Mouse (Mus musculus) urinary bladder, postnatal 36 days (tissue): ENCODE data around the gene Trim25.
"Not testable (repeated sequence)": the region's sequence is repeated elsewhere in the genome, so short reads cannot be mapped to it uniquely, and the experiment has no call there.

Experiments
- DNase-seq, 2 experiments: peaks; one replicate each; pipeline ENCODE4 v3.0.0; 2022; ENCODE audit warnings: low spot score in 2 of 2, mixed read lengths in 1 of 2

Gene Trim25

DNA sequence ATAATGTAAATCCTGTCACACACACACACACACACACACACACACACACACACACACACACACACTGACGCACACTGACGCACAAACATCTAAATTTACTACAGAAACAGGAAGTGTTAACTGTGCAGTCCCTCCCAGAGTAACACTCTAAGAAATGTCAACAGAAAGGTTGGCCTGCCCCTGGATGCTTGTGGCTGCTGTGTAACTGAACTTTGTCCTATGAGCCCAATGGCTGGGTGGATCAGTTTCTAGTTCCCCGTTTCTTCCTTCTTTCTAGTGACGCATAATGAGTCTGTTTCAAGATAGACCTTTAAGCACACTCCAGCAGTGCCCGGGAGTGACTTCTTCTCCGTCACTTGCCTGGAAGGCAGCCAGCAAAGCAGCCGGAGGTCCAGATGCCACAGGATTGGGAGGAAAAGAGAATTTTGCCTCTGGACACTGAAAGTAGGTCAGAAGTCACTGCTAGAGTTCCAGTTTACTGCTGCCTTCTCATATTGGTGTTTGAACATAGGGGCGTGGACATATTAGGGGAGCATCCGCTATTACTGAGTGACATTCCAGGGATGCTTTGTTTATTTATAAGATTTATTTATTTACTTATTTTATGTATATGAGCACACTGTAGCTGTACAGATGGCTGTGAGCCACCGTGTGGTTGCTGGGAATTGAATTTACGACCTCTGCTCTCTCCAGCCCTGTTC is 25.2 kb downstream of the Trim25 start:
- peak; percentile 80 to 89 for DNase-seq

- DNase-seq, result no peak
These were observed 26.4 kb downstream of the Trim25 start for GRCm38 (mm10) chr11:89025603-89026002.

DNA sequence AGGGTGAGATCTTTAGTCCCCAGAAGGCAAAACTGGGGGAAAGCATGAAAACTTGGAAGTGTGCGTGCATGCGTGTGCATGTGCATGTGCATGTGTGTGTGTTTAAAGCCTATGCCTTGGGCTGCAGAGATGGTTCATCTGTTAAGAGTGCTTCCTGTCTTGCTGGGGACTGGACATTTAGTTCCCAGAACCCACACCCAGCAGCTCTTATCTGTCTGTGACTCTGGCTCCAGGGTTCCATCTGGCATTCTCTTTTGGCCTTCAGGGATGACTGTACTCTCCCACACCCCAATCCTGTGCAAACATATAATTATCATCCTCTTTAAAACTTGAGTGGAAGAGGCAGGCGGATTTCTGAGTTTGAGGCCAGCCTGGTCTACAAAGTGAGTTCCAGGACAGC is 26.9 kb downstream of the Trim25 start:
- DNase-seq, result no peak

GRCm38 (mm10) chr11:89027955-89028361 is 28.8 kb downstream of the Trim25 start:
- peak in 1 of 2 experiments; percentile 55 for DNase-seq

DNA sequence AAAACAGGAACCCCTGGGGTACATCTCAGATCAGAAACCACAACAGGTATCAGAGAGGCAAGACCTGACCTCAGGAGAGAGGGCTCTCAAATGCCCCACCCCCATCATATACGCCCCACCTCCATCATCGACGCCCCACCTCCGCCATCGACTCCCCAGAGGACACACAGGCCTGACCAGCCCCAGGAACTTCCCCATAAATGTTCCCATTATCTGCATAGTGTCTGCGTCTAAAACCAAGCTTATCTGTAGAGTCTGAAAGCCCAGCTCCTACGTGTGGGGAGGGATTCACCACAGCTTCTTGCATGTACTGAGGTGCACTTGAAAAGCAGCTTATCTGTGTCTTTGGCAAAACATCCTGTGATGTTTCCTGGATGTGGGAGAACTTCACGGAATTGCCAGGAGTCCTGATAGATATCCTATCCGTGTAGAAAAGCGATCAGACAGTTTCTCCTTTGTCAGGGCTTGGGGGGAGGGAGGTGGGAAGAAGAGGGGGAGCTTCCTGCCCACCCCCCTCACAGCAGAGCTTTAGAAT is 29.8 kb downstream of the Trim25 start:
- peak in 1 of 2 experiments; percentile 35 for DNase-seq

- no peak for DNase-seq
These were observed 31.4 kb downstream of the Trim25 start for GRCm38 (mm10) chr11:89030552-89030951.

DNA sequence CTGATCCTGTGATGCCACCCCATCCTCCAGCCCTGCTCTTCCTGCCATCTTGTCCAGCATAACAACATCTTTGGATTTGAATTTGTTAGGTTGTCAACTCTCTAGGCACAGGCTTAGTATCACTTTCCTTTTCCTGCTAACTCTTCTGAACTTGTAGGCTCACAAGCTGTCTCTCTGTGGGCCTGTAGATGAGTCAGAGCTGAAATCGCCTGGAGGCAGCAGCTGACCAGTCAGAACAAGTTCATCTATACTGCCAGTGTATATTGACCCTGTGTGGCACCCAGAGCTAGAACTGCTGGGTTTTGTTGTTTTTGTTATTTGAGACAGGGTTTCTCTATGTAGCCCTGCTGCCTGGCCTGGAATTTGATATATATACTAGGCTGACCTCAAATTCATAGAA is 32.0 kb downstream of the Trim25 start:
- DNase-seq, result peak; percentile 51 to 58

DNA sequence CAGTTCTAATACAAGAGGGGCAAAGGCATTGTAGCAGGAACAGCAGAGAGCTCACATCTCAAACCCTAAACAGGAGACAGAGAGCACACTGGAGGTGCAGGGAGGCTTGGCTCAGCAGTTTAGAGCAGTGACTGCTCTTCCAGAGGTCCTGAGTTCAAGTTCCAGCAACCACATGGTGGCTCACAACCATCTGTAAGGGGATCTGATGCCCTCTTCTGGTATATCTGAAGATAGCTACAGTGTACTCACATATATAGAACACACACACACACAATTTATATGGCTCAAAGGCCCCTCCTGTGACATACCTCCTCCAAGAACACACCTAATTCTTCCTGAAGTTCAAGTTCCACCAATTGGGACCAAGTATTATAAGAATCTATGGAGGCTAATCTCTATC is 35.4 kb downstream of the Trim25 start:
- DNase-seq, result no peak

- no peak for DNase-seq
These were observed 36.4 kb downstream of the Trim25 start for GRCm38 (mm10) chr11:89035552-89035951.

DNA sequence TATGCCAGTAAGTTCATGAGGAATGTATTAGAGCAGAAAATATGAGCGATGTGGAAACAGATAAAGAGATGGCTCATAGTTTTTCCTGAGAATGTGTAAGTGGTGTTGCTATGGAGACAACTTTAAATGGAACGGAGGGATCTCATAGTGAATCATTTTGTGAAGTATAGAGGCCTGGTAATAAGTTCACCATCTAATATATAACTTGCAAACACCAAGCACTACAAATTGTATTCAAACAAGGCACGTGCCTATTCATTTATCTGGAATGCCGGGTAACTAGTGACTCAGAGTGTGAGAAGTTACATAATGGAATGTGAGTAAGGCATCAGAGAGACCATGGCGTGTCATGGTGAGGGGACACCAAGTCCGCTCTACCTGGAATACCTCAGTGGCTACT is 39.3 kb downstream of the Trim25 start:
- no peak for DNase-seq

DNA sequence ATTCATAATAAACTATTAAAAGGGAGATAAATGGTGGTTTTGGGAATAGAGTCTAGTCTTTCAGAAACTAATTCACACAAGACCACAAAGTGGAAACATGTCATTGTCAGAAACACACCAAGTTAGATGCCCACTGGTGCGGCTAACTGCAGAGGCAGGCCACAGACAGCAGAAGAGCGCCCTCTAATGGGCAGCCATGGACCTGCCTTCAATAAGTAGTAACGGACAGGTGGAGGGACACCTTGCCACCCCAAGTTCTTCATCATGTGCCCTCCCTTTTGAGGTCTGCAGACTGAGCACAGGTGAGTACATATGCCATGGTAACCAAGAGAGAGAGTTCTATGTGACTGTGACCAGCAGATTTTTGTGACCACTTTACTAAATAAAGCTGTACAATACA is 40.1 kb downstream of the Trim25 start:
- DNase-seq, result peak in 1 of 2 experiments; percentile 60

GRCm38 (mm10) chr11:89041073-89041472 is 41.9 kb downstream of the Trim25 start:
- not testable (repeated sequence) for DNase-seq

GRCm38 (mm10) chr11:89043046-89043445 is 43.9 kb downstream of the Trim25 start:
- DNase-seq, result no peak

- DNase-seq, result not testable (repeated sequence)
These were observed 46.3 kb downstream of the Trim25 start for GRCm38 (mm10) chr11:89045501-89045900.

DNA sequence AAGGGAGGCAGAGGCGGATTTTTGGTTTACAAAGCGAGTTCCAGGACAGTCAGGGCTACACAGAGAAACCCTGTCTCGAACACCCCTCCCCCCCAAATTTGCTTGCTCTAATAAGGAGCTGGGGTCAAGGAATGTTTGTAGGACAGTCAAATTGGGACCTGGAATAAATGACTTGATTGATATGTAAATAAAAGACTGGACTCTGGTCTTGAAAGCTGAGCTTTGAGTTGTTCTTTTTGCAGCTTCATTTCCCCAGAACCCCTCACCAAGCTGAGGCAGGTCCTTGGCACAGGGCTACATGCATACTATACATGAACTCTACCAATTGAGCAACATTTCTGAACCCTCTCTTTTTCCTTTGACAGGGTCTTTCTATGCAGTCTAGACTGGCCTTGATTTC is 46.8 kb downstream of the Trim25 start:
- no peak for DNase-seq

DNA sequence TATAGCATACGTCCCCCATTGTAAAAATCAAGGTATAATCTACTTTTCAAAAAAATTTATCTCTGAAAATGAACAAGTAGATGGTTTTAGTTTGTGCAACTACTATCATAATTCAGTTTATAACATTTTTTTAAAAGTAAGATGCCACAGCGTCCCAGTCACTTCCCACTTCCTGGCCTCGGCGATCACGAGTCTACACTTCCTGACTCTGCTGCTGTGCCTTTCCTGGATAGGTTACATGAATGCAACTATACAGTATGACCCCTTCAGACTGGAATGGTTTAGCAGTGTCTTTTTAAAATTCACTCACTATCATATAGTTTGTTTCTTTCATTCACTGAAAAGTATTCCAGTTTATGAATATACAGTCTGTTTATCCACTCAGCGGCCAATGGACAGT is 52.6 kb downstream of the Trim25 start:
- no peak for DNase-seq

- no peak for DNase-seq
These were observed 56.9 kb downstream of the Trim25 start for GRCm38 (mm10) chr11:89055931-89056690.

DNA sequence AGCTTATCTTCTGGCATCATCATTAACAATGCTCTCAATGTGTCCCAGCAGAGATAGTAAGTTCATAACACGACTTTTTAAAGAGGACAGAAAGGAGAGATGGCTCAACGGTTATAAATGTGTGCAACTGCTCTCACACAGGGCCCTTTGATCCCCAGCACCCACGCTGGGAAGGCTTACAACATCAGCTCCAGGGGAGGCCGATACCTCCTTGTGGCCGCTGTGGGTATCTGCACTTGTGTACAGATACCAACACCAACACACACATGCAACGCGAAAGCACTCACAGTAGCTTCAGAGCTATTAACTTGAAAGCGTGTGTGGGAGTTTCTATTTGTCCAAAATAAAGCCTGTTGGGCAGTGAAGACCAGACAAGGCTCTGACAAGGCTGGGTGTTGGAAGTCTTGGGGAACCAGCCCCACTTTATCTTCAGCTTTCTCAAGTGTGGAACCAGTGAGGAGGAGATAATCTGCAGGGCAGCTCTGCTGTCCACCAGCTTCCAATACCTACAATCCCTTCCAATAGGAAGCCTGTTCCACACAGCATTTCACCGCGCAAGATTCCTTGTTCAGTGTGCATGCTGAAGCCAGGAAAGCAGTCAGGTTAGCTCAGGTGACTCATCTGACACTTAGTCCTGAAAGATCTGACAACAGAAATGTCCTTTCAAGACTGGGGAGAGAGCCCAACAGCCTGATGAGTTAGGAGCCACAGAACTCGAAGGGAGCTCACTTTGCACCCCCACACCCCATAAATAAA is 59.5 kb downstream of the Trim25 start:
- no peak for DNase-seq

- DNase-seq, result no peak
These were observed 60.8 kb downstream of the Trim25 start for GRCm38 (mm10) chr11:89059919-89060422.

DNA sequence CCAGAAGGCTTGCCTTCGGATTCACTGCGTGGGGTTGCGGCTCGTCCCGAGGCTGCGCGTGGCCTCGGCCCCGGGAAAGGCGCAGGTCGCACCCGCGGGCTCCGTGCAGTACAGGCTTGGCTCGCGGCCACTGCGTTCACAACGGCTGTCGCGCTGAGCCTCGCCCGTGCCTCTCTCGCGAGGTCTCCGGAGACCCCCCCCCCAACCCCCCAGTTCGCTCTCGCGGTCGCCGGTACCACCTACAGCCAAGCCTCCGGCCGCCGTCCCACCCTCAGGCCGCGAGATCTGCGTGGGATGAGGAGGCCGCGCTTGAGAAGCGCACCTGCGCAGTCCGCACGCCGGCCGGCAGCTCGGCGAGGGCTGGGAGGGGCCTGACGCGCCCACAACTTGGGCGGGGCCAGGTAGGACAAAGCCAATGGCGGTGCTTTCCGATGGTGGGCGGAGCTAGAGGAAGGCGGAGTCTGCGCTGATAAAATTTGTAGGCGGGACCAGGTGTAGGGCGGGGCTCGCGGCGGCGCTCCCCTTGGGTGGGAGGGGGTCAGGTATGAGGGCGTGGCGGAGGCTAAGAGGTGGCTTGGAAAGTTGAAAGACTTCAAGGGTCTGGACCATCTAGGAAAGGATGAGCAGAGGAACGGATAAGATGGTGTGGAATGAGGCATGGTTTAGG is 61.4 kb downstream of the Trim25 start:
- peak; percentile 85 to 89 for DNase-seq

DNA sequence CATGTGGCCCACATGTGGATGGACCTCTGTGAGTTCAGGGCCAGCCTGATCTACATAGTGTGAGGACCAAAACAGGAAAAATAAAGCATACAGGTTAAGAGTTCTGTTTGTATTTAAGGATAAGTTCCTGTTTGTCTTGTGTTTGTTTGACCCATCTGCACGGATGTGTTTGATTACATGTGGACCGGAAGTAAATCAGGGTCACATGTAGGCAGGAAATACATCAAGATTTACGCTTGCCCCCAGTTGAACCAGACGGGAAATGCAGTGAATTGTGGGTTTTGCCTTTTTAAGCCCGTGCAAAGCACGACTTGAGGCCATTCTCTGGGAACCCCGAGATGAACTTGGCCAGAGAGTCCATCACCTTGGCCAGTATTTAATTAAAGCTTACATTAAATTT is 62.2 kb downstream of the Trim25 start:
- DNase-seq, result no peak
